Mouse (Mus musculus) adrenal gland, postnatal 25 days (tissue): ENCODE results near the gene Ank3. TPM values are rescaled to one million over a fixed set of nuclear protein-coding genes. Genes with fewer than 3 reads are reported as not detected.
A peak's percentile ranks its signal among the peaks of the same experiment; 100 is the strongest.

Experiments
- DNase-seq: peaks from one replicate; pipeline ENCODE4 v3.0.0; 2021; ENCODE audit warnings: mixed read lengths
- total RNA-seq: library from RNA; stranded (reverse); gene quantifications from 2 replicates; pipeline ENCODE4 v1.2.3, GENCODE M21; 2021

Gene Ank3
- total RNA-seq, 1 experiment from 2014 or later = 18.2 TPM

DNA sequence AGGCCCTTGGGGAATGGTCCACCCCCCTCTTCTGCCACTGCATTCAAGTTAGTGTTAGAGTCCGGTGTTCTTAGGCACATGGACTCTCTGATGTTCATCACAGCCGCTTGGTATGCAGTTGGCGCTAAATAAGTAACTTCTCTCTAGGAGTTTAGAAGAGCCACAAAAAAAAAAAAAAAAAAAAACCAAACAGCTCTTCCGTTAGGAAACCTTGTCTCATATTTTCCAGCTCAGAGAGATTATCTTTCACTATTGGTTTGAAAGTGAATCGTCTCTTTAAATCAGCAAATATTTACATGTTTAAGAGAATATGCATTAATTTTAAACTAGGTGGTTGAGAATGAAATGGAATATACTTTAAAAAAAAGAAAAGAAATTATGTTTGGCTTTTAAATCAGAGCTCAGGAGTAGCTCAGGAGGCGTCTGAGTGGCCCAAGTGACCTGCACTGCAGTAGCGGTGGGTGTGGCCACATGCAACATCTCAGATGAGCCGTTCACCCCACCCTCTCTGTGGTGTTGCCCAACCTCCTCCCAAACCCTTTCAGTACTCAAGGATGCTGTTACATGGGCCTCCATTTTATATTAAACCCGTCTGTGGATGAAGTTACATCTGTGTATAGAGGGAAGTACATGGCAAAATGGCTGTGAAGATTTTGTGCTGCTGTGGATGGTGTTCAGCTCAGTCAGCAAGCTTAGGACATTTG, 138.0 kb downstream of the Ank3 start:
- DNase-seq = no peak

DNA sequence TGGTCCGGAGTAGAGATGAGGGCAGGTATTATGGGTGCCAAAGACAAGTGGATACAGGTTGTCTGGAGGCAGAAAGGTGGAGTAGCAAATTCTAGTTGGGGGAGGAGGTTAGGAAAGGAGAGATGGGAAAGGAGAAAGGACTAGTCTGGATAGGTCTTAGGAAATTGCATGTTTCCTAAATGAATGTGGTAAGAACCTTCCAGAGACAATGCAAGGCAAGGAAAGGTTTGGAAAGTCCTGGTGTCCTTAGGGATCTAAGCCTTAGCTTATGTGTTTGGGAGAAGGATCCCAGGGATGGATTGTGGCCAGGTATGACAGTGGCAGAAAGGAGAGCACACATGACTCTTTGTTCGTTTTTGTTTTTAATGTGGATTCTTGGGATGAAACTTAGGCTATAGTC, 139.7 kb downstream of the Ank3 start:
- no peak for DNase-seq

DNA sequence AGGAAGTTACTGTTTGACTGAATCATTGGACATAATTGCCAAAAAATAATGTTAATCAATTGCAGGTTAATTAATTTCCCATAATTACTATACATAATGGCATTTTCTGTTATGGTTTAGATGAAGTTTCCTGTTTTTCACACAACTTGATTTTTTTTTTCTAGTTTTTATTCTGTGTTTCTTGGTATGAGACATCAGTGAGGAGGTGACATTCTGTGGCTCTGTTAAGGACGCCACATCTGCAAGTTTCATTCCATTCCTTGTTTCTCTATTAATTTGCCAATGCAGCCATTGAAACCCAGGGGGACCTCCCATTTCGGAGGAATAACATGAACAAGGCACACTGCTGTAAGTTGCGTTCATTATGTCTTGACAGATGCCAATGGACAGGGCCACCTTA, 143.9 kb downstream of the Ank3 start:
- no peak for DNase-seq

DNA sequence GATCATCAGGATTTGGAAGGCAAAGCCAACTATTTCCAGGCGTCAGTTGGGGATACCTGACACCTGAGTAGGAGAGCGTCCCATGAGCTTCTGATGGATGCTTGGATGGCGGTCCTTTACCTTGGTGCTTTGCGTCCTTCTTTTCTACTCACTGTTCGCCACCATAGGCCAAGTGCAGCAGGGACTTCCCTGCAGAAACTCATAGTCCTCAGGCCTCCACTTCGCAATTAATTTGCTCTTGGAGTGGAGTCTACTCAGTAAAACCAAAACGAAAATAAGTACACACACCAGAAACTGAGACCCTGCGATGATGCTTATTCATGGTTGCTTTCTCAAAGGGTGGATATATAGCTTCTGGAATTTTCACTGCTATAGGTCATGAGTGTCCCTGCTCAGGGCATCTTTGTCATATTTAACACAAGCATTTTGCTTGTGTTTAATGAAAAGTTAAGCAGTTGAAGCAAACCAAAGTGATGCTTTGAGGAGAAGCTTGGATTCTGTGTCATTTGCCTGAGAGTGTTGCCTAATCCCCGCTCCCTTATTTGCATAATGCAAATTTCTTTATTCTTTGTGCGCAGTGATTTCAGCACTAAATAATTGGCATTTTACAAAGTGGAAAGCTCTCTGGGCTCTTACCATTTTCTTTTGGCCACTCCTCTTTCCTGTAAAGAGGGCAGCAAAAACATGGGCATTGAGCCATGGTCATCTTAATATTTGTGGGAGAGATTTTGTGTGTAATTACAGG, 145.5 kb downstream of the Ank3 start:
- DNase-seq = no peak

DNA sequence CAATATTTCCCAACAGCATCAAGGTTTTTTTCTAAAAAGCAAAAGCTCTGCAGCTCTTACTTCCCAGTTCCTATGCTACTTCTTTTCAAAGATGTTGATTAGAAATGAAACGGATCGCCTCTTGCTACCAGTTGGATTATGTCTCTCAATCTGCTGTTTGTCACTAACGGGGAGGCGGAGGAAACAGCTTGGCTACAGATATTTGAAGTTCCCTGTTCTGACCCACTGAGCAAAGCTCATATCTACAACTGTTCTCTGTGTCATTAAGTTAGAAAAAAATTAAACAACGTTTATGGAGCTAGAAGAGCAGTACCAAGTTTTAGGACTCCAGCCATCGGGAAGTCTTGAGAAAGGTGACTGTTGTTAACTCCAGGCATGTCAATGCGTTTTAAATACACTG, 146.1 kb downstream of the Ank3 start:
- no peak for DNase-seq

DNA sequence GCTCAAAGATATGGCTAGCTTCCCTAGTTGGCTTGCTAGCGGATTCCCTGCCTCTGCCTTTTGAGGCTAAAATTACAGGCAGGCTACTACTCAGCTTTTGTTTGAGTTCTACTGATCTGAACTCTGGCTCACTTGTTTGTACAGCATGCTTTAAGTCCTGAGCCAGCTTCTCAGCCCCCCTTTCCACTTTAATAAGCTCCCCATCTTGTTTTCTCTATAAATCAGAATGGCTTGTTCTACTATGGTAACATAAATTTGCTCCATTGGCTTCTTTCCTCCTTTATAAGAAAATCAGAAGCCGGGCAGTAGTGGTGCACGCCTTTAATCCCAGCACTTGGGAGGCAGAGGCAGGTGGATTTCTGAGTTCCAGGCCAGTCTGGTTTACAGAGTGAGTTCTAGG, 147.4 kb downstream of the Ank3 start:
- DNase-seq = no peak

DNA sequence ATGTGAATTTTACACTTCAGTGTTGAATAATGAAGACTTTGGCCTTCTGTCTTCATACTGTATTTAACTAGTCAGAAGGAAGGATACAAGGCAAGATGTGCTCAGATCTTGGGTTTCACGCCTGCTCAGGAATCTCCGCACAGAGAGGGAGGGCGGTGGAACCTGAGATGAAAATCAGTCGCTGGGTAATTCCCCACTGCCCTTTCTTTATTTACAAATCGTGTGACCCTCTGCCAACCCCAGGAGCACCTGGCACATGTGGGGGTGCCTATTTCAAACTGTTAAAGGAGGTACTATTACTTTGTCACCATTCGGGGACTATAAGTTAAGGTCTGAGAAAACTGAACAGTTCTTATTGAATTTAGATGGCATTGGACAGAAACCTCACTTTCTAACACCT, 148.1 kb downstream of the Ank3 start:
- no peak for DNase-seq

DNA sequence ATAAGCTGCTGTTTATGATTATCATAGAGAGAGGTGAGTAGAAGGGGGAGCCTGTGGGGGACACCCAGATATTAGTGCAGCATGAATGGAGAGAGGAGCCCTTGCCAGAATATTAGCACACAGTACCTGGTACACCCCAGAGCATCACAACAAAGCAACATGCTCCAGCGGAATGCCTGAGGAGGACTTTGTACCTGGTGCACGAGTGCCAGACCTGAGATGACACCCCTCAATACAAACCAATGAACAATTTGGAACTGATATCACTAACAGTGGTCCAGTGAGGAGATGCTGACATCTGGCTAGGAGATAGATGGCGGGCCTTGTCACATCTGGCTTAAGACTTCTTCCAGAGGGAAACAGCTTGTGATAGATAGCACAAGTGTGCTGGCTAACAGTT, 150.2 kb downstream of the Ank3 start:
- no peak for DNase-seq

DNA sequence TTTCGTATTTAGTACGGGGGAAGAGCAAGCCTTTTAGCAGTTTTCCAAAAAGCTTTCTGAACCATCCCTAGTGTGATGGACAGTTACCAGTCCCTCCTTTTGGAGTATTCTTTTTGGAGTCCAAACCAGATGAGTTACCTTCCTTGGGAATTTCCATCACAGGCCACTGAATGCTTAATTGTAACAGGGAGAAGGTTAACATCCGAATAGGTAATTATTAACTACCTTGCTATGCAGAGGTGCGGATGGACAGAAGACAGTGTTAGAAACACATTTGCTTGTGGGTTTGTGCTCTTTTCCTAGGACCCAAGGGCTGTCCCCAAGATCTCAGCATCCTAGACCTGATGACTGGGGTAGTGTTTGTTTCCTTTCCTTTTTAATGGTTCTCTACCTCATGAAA, 150.6 kb downstream of the Ank3 start:
- DNase-seq = no peak

DNA sequence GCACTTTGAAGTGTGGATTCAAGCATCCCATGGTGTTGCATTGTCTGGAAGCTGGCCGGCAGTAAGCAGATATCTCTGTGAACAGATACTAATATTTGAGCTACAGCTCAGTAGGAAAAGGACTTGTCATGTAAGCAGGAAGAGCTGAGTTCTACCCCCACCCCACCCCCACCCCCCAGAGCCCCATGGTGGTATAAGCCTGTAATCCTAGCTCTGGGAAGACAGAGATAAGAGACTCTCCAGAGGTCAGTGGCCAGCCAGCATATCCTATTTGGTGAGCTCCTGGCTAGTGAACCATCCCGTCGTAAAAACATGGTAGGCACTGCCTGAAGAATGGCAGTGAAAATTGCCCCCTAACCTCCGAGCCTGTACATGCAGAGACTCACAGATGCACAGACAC, 152.3 kb downstream of the Ank3 start:
- no peak for DNase-seq

DNA sequence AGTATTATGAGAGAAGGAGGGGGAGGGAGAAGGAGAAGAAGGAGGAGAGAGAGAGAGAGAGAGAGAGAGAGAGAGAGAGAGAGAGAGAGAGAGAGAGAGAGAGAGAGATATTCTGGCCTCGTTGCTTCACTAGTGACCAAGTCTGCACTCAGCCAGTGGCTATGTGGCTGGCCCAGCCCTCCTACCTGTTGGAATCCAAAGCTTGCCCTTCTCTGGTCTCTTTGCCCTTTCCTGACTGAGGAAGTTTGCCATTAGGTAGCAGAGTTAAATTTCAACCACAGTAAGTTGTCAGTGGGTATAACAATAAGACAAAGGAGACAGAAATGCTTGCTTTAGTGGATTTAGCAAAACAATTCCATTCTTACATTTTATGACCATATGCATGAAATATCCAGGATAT, 154.5 kb downstream of the Ank3 start:
- no peak for DNase-seq

DNA sequence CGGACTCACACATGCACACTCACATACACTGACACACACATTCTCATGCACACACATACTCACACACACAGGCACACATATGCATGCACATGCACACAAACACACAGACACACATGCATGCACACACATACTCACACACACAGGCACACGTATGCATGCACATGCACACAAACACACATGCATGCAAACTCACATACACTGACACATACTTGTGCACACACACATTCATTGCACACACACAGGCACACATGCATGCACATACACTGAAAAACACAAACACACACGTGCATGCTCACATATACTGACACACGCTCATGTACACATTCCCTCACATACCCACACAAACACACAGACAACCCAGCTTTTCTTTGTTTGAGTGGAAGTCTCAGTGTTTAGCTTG, 157.0 kb downstream of the Ank3 start:
- no peak for DNase-seq

DNA sequence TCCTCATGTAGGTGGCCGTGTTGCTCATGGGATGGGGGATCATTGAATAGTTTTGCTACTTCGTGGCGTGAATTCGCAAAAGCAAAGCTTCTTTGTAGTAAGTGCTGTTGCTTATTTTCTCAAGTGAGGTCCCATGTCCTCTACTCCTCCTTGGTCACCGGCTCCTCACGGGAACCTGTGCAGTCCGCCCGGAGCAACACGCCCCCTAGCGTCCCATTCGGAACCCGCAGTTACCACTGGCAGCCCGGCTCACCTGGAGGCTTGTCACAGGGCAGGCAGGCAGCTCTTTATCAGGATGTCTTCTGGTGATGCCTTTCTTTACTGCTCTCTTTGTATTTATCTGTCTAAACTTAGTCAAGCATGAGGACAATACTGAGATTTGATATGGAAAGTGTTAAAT, 157.7 kb downstream of the Ank3 start:
- peak; percentile 57 for DNase-seq

DNA sequence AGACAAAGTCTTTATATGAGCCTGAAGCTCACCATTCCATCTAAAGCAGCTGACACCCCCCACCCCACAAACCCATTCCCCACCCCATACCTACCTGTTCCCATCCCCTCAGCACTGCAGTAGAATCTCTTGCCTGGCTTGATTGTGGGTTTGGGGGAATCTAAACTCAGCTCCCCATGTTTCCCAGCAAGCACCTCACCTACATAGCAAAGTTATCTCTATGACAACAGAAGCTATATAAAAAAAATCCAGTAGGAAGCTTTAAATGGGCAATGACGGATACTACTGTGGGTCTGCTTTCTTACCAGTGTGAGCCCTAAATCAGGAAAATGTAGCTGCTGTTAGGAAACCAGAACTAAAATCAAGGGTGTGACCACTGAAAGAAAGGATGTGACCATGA, 161.7 kb downstream of the Ank3 start:
- no peak for DNase-seq

DNA sequence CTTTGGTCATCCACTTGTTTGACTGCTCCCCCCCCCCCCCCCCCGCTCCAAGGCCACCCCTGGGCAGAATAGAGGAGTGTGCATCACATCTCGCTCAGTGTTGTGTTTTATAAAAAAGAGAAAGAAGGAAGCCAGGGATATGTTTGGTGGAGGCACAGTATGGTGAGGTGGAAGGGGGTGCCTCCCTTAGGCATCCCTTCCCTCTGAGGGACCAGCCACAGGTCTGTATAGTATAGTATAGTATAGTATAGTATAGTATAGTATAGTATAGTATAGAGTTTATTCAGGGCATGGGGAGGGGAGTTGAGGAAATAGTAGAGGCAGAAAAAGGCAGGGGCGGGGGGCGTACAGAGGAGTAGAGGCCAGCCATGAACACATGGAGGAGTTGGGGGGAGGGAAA, 164.4 kb downstream of the Ank3 start:
- DNase-seq = no peak

DNA sequence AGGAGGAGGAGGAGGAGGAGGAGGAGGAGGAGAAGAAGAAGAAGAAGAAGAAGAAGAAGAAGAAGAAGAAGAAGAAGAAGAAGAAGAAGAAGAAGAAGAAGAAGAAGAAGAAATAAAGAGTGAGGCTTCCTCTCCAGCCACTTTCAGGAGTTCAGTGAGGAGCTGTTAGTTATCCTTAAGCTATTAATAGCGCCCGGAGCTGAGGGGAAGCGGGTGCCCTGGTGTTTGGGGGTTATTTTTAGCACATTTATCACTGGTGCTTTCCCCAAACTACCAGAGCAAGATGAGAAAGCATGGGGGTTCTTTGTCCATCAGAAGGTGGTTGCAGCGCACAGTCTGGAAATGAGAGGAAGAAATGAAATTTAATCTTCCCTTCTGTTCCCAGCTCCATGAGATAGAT, 166.5 kb downstream of the Ank3 start:
- no peak for DNase-seq

DNA sequence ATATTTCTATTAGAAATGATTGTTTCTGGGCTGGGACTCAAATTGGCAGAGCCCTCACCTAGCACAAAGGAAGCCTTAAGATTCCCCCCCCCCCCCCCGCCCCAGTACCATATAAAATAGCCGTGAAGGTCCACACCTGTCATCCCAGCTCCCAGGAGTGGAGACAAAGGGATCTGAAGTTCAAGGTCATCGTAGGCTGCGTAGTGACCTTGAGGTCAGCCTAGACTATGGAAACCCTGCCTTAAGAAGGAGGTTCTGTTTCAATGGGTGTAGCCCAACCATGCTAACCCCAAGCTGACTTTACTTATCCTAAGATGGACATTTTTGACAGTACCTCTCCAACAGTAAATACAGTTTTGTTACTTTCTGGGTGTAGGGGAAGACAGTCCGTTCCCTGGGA, 170.4 kb downstream of the Ank3 start:
- no peak for DNase-seq

DNA sequence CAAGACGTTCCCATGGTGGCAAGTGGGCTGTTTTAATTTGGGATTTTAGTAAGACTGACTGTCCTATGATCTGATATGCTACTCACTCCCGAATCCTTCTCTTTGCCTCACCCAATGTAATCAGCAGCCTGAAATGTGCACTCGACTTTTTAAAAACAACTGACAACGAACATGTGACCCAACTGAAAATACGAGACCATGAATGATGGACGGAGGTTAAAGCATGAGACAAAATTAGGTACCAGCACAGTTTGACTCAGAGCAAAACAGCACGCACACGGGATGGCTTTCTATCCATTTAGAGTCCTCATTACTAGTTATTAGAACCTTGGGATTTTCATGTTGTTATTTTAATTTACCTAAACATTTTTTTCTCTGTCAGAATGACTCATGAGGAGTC, 171.2 kb downstream of the Ank3 start:
- no peak for DNase-seq

DNA sequence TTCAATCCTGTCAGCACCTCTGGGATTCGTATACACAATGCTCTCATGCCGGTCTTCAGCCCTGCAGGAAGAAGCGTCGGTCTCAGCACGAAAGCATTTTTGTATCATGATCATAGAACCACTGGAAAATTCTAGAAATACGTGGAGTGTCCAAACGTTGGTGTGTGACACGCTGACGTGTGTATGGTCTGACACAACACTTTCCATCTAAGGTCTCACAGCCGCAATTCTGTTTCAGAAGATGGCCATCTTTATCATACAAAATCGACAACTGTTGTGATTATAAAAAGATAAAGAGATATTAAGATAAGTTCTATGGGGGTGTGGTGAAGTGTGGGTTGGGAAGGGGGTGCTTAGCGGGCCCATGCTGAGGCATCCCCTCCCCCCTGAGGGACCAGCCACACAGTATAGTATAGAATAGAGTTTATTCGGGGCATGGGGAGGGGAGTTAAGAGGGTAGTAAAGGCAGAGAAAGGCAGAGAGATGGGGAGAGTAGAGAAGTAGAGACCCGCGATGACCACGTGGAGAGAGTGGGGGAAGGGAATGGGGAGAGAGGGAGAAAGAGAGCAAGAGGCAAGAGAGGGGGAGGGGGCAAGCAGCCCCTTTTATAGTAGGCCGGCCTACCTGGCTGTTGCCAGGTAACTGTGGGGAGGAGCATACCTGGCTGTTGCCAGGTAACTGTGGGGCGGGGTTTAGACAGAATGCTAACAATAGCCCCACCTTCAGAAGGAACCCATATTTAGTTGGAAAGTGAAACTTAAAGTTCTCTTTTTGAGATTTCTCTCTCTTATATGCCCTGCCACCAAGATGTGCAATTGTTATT, 172.1 kb downstream of the Ank3 start:
- DNase-seq = no peak

DNA sequence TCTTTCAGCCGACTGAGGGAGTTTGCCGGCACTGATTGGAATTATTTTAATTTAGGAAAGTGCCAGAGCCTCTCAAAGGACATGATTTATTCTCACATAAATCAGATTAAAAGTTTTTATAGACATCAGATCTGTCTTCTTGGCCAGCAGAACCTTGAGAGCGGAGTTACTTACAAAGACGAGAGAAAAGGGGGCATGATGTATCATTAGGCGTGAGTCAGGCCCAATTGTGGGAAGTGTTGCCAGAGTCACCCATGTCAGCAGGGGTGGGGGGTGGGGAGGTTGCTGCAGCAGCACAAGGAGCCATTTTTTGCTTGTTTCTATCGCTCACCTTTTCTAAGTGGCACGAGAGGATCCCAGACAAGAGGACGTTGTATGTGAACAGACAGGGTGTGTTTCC, 172.8 kb downstream of the Ank3 start:
- DNase-seq = peak; percentile 22

DNA sequence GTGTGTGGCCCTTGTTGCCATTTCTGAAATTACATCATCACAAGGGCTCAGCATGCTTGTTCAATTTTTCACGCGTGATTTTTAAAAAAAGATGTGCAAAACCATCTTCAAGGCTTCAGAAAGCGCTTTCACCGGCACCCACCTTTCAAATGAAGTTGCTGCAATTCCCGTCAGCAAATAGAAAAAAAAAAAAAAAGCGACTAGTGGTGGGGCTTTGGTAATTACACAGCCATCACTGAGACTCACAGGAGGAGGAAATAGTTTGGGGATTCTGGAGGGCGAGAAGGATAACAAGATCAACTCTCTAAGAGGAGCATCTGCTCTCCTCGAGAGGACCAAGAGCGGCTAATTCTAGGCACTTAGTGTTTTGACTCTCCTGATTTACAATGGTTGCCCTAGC, 173.4 kb downstream of the Ank3 start:
- DNase-seq = no peak

DNA sequence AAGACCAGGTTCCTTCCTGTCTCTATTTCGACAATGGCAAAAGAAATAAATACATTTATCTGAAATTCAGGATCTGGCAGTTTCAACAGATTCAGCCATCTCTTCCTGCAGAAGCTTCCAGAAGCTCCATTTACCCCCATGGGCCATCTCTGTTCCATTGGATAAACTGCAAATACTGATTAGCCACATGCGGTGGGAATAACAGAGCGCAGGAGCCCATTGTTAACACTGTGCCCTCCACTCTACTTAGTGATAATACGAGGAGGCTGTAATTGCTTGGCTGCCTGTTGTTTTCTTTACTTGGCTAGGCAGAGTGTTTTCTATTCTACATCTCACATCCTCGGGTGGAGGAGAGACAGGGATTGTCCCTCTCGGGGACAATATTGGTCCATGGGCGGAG, 174.5 kb downstream of the Ank3 start:
- DNase-seq = no peak

DNA sequence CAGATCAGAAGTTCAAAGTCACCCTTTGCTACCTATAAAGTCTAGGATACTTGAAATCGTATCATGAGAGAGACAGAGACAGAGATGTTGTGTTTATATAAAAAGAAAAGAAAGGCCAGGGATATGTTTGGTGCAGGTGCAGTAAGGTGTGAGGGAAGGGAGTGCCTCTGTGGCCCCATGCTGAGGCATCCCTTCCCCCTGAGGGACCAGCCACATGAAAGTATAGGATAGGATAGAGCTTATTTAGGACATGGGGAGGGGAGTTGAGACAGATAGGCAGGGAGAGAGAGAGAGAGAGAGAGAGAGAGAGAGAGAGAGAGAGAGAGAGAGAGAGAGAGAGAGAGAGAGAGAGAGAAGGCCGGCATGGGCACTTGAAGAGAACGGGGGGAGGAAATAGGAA, 175.2 kb downstream of the Ank3 start:
- no peak for DNase-seq
